Mouse (Mus musculus): ENCODE results near the gene Cpsf2. TPM values are rescaled to one million over a fixed set of nuclear protein-coding genes. Genes with fewer than 3 reads are reported as not detected.
A peak's percentile ranks its signal among the peaks of the same experiment; 100 is the strongest.
"Not testable (repeated sequence)": the region's sequence is repeated elsewhere in the genome, so short reads cannot be mapped to it uniquely, and the experiment has no call there.

Gene Cpsf2
- polyA plus RNA-seq (2016; fragmentation: Nextera tagmentation; extraction: Ambion mirVana), result 28.9 and 29.3 TPM in 2 replicates

- Histone ChIP-seq H3K9ac (peak within 1 kb of the TSS; percentile 94), H3K4me2 (peak within 1 kb of the TSS; percentile 86), H3K4me1 (peaks cover 70% of the 10 kb centered on the region), H3K36me3 (peaks cover 21% of the 10 kb centered on the region), H3K9me3 (replicated peaks) (no peaks in the 10 kb centered on the region), H3K27ac (peak within 1 kb of the TSS; percentile 90), H3K4me3 (peak within 1 kb of the TSS; percentile 93), H3K27me3 (replicated peaks) (no peaks in the 10 kb centered on the region)
- ATAC-seq, result peak; percentile 92
- WGBS (ENCODE audit: insufficient replicate concordance), result under 1% methylated on average over 77 of the region's 77 CpGs
These were observed at the start of gene Cpsf2 for GRCm38 (mm10) chr12:101975601-101976571. TSS of gene Cpsf2 (plus strand) at chr12:101975988.

- H3K9ac ChIP-seq, result no peak overlapping the region
- 66% methylated on average over 1 of the region's 1 CpGs for WGBS (ENCODE audit: insufficient replicate concordance)
- ATAC-seq, result no peak
- H3K27me3 ChIP-seq (replicated peaks), result no peaks in the 10 kb centered on the region
- no peak overlapping the region for H3K4me2 ChIP-seq
- H3K9me3 ChIP-seq (replicated peaks), result no peaks in the 10 kb centered on the region
- no peak overlapping the region for H3K4me3 ChIP-seq
- no peak overlapping the region for H3K27ac ChIP-seq
- H3K36me3 ChIP-seq, result peaks cover 93% of the 10 kb centered on the region
- H3K4me1 ChIP-seq, result no peaks in the 10 kb centered on the region
These were observed 47.4 kb upstream of the Cpsf2 start for GRCm38 (mm10) chr12:101928423-101928822.

GRCm38 (mm10) chr12:101935223-101935622 lies 40.6 kb upstream of the Cpsf2 start:
- Histone ChIP-seq H3K9me3 (replicated peaks) (no peaks in the 10 kb centered on the region), H3K36me3 (peaks cover 85% of the 10 kb centered on the region)
- 75% methylated on average over 3 of the region's 3 CpGs for WGBS (ENCODE audit: insufficient replicate concordance)

GRCm38 (mm10) chr12:101937572-101937971 lies 38.2 kb upstream of the Cpsf2 start:
- 86% methylated on average over 7 of the region's 7 CpGs for WGBS (ENCODE audit: insufficient replicate concordance)
- H3K36me3 ChIP-seq, result peaks cover 85% of the 10 kb centered on the region
- H3K9ac ChIP-seq, result no peak overlapping the region
- H3K9me3 ChIP-seq (replicated peaks), result no peaks in the 10 kb centered on the region
- H3K4me3 ChIP-seq, result no peak overlapping the region
- H3K27me3 ChIP-seq (replicated peaks), result no peaks in the 10 kb centered on the region
- no peak overlapping the region for H3K27ac ChIP-seq
- ATAC-seq, result no peak
- H3K4me1 ChIP-seq, result no peaks in the 10 kb centered on the region
- no peak overlapping the region for H3K4me2 ChIP-seq

More at GRCm38 (mm10) chr12:101935223-101935622, 40.6 kb upstream of the Cpsf2 start:
- Histone ChIP-seq H3K9ac (no peak overlapping the region), H3K27me3 (replicated peaks) (no peaks in the 10 kb centered on the region), H3K4me2 (no peak overlapping the region), H3K4me1 (no peaks in the 10 kb centered on the region), H3K4me3 (no peak overlapping the region), H3K27ac (no peak overlapping the region)
- ATAC-seq, result no peak

- Histone ChIP-seq H3K9me3 (replicated peaks) (no peaks in the 10 kb centered on the region), H3K9ac (no peak overlapping the region), H3K27ac (no peak overlapping the region), H3K4me1 (no peaks in the 10 kb centered on the region), H3K27me3 (replicated peaks) (no peaks in the 10 kb centered on the region), H3K4me3 (no peak overlapping the region), H3K36me3 (peaks cover 44% of the 10 kb centered on the region), H3K4me2 (no peak overlapping the region)
- 80% methylated on average over 8 of the region's 8 CpGs for WGBS (ENCODE audit: insufficient replicate concordance)
- no peak for ATAC-seq
These were observed 27.8 kb upstream of the Cpsf2 start for GRCm38 (mm10) chr12:101947986-101948385.

- Histone ChIP-seq H3K9me3 (replicated peaks) (no peaks in the 10 kb centered on the region), H3K36me3 (peaks cover 39% of the 10 kb centered on the region), H3K27me3 (replicated peaks) (no peaks in the 10 kb centered on the region), H3K9ac (no peak overlapping the region), H3K4me3 (no peak overlapping the region), H3K4me1 (no peaks in the 10 kb centered on the region), H3K4me2 (no peak overlapping the region), H3K27ac (no peak overlapping the region)
- no peak for ATAC-seq
- WGBS (ENCODE audit: insufficient replicate concordance), result 72% methylated on average over 4 of the region's 4 CpGs
These were observed 27.0 kb upstream of the Cpsf2 start for GRCm38 (mm10) chr12:101948801-101949200.

GRCm38 (mm10) chr12:101955821-101956220 lies 20.0 kb upstream of the Cpsf2 start:
- H3K4me3 ChIP-seq; ATAC-seq; H3K27ac ChIP-seq; H3K36me3 ChIP-seq; H3K27me3 ChIP-seq (replicated peaks); H3K9ac ChIP-seq; H3K9me3 ChIP-seq (replicated peaks): not testable (repeated sequence)
- 91% methylated on average over 8 of the region's 8 CpGs for WGBS (ENCODE audit: insufficient replicate concordance)
- Histone ChIP-seq H3K4me2 (peak overlapping the region; percentile 77; the same call in 1 of the 2 replicates), H3K4me1 (peaks cover 26% of the 10 kb centered on the region)

- Histone ChIP-seq H3K9ac (peak overlapping the region; percentile 90), H3K9me3 (replicated peaks) (no peaks in the 10 kb centered on the region), H3K27me3 (replicated peaks) (no peaks in the 10 kb centered on the region), H3K4me3 (peak overlapping the region; percentile 91), H3K36me3 (peaks cover 3% of the 10 kb centered on the region; the same call in 1 of the 2 replicates), H3K4me2 (peak overlapping the region; percentile 77), H3K27ac (peak overlapping the region; percentile 81), H3K4me1 (peaks cover 26% of the 10 kb centered on the region)
- ATAC-seq, result no peak
- WGBS (ENCODE audit: insufficient replicate concordance), result 7% methylated on average over 26 of the region's 26 CpGs
These were observed 18.5 kb upstream of the Cpsf2 start for GRCm38 (mm10) chr12:101957079-101957941.

GRCm38 (mm10) chr12:101957942-101958544 lies 17.7 kb upstream of the Cpsf2 start, which contains the start of gene Atxn3:
TSS of gene Atxn3 (minus strand) at chr12:101958246.
- ATAC-seq, result peak; percentile 97
- no peaks in the 10 kb centered on the region for H3K27me3 ChIP-seq (replicated peaks)
- WGBS (ENCODE audit: insufficient replicate concordance), result 0% methylated on average over 51 of the region's 54 CpGs

GRCm38 (mm10) chr12:101958556-101958955 lies 17.2 kb upstream of the Cpsf2 start:
- peaks cover 3% of the 10 kb centered on the region; the same call in 1 of the 2 replicates for H3K36me3 ChIP-seq
- WGBS (ENCODE audit: insufficient replicate concordance), result 23% methylated on average over 9 of the region's 9 CpGs
- H3K27ac ChIP-seq, result peak overlapping the region; percentile 25; the same call in 1 of the 2 replicates
- peak overlapping the region; percentile 46 for H3K9ac ChIP-seq
- H3K27me3 ChIP-seq (replicated peaks), result no peaks in the 10 kb centered on the region
- H3K4me3 ChIP-seq, result peak overlapping the region; percentile 91
- H3K4me1 ChIP-seq, result peaks cover 33% of the 10 kb centered on the region
- no peaks in the 10 kb centered on the region for H3K9me3 ChIP-seq (replicated peaks)
- ATAC-seq, result no peak
- H3K4me2 ChIP-seq, result peak overlapping the region; percentile 77

More at GRCm38 (mm10) chr12:101957942-101958544, 17.7 kb upstream of the Cpsf2 start, which contains the start of gene Atxn3:
- H3K27ac ChIP-seq, result peak within 1 kb of the TSS; percentile 81
- peaks cover 32% of the 10 kb centered on the region for H3K4me1 ChIP-seq
- peaks cover 3% of the 10 kb centered on the region; the same call in 1 of the 2 replicates for H3K36me3 ChIP-seq
- peak within 1 kb of the TSS; percentile 77 for H3K4me2 ChIP-seq
- H3K9me3 ChIP-seq (replicated peaks), result no peaks in the 10 kb centered on the region
- peak within 1 kb of the TSS; percentile 91 for H3K4me3 ChIP-seq
- H3K9ac ChIP-seq, result peak within 1 kb of the TSS; percentile 90

Data from liver, embryonic 12.5 days (tissue).